Mouse (Mus musculus): ENCODE results near the gene Tmem170b. TPM values are rescaled to one million over a fixed set of nuclear protein-coding genes. Genes with fewer than 3 reads are reported as not detected.
"Not testable (repeated sequence)": the region's sequence is repeated elsewhere in the genome, so short reads cannot be mapped to it uniquely, and the experiment has no call there.

Tmem170b gene
- polyA plus RNA-seq, 2 experiments from 2014 or later = 10.5 to 10.8 TPM

DNA sequence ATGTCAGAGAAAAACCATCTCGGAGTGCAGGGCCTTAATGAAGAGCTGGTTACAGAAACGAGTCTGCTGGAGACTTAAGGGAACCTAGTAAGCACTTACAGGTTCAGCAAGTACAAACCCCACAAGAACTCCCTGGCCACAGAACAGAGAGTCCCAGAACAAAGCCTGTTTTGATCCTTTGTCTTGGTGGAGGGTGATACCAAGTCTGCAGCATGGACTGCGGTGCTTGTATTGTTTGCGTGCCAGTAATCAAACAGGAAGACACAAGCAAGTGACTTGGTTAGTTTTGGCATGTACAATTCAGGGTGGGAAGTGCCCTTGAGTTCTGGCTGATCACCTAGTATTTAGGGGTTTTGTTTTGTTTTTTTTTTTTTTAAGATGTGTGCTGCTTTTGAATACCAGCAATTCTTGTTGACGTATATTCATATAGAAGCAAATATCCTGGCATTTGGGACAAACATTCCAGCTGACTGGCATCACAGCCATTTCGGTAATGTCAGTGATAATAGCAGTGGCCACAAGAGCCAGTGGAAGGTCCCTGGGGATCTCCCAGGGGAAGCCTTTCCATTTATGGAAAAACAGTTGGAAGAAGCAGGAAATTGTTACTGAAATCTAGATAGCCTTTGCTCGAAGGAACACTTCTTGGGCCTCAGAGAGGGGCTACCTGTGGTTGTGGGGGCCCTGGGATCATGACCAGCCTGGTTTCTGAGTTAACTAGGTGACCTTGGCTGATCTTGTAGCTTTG lies 64.9 kb downstream of the Tmem170b start:
- ATAC-seq = no peak

DNA sequence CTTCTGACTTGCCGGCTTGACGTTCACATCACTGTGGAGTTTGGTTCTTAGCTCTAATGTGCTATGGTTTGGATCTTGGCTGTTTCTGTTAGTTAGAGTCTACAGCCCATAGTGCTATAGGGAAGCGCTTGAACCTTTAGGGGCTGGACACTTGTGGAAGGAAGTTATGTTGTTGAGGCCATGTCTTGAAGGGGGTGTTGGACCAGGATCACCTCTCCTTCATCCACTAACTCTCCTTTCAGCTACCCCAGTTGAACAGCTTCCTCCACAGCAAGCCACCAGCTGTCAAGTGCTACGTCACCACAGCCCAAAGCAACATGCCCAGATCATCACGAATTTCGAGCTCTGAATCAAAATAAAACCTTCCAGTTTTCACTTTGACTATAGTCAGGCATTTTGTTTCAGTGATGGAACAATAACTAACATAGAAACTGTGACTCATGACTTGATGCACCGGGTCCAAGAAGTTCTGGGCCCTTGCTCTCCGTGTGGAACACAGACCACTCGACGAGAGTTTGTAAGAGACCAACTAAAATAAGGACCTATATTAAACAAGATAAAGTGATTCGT lies 65.5 kb downstream of the Tmem170b start:
- ATAC-seq = no peak

DNA sequence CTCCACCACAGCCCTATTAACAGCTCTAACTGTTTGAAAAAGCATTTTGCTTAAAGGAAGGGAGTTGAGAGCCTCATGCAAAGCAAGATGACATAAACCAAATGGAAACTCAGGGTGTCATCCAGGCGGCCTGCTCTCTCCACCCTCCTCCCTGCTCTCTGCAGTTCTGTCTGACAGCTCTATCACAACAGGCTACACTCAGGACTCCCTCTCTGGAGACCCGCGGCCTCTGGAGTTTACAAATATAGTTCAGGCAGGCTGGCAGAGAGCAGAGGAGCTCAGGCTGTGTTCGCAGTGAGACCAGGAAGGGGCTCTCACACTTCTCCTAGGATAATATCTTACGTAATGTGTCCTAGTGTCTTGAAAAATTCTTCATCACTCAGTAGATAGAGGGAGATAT lies 67.2 kb downstream of the Tmem170b start:
- ATAC-seq = not testable (repeated sequence)

DNA sequence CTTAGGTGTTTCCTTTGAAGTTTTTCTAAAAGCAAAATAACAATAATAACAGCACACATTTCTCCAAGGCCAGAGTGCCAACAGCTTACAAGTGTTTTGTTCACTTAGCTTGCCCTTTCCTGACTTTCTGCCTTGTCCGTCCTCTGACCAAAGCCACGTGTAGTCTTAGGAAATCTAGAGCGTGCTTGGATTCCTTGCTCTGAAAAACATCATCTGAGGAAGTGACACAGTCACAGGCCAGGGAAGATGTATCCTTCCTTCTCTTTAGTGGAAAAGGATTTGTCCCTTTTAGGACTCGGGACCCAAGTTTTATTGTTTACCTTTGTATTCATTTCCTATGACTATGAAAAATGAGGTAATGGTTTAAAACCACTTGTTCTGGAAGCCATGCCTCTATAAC lies 67.8 kb downstream of the Tmem170b start:
- ATAC-seq = no peak

DNA sequence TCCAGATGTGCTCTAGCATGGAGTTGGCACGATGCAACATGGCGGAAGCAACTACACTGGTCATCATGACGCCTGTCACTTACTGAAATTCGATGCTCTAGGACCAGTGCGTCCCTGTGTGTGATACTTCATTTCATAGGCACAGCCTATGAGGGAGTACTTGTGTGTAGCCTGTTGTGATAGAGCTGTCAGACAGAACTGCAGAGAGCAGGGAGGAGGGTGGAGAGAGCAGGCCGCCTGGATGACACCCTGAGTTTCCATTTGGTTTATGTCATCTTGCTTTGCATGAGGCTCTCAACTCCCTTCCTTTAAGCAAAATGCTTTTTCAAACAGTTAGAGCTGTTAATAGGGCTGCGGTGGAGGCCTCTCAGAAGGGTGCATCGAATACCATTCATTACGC lies 68.9 kb downstream of the Tmem170b start:
- not testable (repeated sequence) for ATAC-seq

DNA sequence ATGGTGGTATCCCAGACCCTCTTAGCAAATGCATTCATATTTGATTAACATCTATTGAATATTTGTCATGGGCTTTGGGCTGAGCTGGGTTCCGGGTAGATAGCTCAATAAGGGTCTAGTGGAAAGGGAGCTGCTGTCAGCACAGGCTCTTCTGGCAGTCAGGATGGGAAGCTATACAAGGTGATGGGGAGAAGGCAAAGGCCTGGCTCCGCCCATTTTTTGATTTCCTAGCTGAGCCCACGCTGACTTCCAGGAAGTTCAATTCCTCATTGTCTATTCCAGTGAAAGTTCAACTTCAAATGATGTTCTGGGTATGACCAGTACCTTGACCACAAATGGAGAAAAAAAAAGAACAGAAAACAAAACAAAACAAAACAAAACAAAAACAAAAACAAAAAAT lies 69.8 kb downstream of the Tmem170b start:
- ATAC-seq = no peak

DNA sequence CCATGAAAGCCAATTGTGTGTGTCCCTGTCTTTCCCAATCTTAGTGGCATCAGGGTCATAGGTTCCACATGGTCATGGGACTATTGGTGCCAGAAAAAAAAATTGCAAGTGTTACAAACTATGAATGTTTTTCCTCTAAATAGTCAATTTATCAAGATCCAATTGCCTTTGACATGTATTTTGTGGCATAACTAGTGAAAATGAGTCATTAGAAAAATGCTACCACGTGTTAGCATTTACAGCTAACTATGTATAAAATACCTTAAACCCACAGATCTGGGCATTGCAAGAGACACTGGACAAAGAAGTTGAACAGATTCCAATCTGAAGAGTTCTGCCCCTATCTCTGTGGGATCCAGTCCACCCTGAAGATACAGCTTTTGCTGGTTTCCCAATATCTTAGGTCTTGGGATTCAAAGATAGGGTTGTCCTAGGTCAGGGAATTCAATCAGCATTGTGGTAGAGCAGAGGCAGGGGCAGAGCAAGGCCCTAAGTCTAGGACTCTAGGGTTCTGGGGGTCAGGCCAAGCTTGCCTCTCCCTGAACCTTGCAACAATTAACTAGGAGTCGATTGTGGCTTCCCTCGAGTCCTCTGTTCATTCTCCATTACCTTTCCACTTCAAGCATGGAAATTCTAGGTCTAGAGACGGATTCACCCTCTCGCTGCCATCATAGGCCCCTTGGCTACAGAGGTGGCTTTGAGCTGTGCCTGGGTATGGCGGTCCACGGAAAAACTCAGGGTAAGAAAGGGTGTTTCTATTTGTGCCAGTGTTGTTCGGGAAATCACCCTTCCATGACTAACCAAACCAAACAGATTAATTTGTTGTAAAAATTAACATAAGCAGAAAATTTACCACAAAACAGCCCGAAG lies 70.5 kb downstream of the Tmem170b start:
- ATAC-seq = no peak

DNA sequence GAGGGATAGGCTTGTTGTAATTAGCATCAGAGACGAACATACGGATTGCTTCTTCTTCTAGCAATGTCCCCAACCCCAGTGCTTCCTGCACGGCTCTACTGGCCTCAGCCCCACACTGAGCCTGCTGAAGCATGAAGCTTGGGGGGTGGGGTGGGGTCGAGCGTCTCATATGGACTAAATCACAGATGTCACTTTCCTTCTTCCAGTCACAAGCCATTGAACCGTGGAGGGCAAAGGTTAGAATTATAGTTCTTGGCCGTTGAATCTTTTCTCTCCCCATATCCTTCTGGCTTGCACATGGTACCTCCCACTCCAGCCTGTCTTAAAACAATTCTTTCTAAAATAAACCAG lies 71.1 kb downstream of the Tmem170b start:
- ATAC-seq = no peak

DNA sequence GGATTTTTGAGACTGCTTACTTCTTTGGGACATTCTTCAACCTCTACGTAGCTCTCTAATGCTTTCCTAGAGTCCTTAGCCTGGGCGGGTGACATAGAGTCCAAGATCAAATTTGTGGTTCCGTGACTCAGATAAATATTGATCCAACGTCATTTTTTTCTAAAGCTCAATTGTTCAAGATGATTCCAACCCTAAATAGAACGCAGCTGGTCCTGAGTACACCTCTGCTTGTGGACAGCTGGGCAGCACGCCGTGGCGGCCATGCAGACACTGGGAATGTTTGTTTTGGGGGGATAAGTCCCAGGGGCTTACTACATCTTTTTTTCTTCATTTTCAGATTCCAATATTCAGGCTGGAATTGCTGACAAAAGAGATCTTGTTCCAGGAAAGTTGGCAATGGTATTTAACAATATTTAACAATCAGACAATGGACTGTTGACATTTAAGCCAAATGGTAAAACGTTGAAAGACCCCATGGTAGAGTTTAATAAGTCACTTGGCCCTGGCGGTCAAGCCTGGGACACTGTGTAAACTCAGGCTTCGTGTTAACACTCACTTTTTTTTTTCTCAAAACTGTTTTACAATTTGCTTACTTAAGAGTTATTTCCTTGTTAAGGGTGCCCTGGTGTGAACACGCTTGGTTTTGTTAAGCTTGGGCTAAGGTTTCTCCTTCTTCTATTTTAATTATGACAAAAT lies 75.3 kb downstream of the Tmem170b start:
- ATAC-seq = no peak

DNA sequence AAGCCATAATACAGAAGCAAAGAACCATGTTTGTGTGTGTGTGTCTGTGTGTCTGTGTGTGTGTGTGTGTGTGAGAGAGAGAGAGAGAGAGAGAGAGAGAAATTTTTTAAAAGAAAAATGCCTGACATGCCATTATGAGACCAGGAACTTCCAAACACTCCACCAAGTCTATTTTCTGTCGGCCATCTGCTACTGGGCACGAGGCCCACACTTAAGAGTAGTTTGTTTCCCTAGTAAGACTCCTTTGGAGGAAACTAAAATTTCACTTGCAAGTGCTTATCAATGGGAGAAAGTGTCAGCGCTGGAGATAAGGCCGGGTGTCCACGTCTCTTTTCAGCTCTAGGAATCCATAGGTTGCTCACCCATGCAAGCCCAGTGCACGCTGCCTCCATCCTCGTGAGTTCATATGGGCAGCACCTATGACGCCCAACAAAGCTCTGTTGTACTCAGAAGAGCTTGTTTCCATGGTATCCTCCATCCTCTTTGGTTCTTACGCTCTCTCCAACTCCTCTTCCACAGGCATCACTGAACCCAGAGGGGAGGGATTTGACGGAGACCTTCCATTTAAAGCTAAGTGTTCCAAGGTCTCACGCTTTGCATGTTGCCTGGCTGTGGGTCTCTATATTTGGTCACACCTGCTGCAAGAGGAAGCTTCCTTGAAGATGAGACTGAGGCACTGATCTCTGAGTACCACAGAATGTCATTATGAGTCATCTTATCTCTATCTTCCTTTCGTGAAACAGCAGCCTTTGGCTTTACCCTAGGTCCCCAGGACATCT lies 76.8 kb downstream of the Tmem170b start:
- ATAC-seq = peak; percentile 32

DNA sequence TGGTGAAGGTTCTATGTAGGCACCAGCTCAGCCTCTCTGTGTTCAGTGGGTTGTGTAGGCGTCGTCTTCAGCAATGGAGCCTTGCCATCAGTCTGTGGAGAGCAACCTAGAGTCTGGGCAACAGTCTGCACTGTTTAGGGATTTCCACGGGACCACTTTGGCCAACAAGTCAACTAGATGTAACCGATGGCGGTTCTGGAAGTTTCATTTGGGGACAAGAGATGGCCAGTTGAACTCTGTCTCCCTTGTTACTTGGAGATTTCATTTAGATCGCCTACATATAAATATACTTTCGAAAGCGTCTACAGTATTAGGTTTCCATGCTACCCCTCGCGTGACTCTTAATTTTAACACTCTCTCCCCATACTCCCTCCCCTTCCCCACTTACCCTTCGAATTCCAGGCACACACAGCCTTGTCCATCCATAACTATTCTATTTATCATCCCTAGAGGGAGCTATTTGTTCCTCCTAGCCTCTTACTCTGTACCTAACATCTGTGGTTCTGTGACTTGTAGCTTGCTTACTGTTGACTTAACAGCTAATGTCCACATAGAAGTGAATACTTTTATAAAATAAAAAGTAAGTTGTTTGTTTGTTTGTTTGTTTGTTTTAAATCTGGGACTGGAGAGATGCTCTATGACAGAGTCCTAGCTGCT lies 77.8 kb downstream of the Tmem170b start:
- ATAC-seq = no peak

DNA sequence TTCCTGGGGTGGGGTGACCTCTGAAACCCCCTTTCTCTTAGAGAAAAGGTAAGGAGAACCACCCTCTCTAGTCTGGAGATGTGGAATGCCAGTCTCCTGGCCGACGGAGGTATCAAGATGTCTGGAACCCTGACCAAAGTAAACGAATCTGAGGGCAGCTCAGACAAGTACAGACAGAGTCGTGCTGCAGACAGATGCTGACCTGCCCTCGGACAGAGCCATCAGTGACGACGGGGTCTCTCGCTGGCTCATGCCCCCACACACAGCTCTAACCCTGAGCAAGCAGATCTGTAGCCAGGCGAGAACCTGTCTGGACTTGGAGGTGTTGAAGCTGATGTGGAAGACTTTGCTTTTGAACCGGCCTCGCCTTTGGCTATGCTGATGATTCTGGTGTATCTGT lies 79.8 kb downstream of the Tmem170b start:
- ATAC-seq = no peak

DNA sequence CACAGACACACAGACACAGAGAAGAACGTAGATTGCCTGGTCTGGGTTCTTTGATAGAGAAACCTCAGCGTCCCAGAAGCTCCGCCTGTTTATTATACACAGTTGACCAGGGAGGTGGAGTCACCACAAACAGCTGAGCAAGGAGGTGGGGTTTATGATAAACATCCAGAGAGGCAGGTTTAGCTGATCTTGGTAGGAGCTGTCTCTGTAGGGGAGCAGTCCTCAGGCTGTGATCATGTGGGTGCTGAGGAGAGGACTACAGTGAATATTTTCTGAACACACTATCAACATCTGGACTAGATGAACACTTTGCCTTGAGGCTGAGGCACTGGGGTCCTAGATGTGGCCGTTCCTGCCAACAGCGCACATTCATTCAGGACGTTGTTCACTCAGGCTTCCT lies 83.3 kb downstream of the Tmem170b start:
- ATAC-seq = no peak

DNA sequence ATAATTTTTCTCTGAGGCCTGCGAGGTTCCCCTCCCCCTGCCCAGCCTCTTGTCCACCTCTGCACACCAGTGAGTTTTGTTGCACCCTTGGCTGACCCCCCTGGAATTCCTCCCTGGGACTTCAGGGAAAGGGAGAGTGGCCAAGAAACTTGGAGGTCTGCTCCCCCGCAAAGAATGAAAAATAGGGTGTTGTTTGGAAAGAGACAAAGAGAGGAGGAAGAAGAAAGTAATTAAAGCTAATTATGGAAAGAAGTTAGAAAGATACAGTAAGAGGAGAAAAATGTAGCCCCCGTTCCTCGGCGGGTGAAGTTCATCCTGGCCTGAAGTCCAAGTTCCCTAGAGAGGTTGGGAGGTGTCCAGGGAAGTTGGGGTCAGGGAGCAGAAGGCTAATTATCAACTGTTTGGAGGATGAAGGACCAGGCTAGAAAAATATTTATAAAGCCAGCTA lies 83.9 kb downstream of the Tmem170b start:
- ATAC-seq = no peak

Other genes starting within 250 kb of the Tmem170b start
- gene Nedd9, start 118.5 kb upstream of the Tmem170b start, polyA plus RNA-seq (2017; shearing (Covaris generic)) = 100 to 1,000 TPM; 129 to 130 TPM
- gene Adtrp, start 241.8 kb downstream of the Tmem170b start, polyA plus RNA-seq (2017; shearing (Covaris generic)) = under 1 TPM in 1 of 2 experiments, not detected in 1; 0.74 TPM

Data from activated CD4-positive, CD25-positive, alpha-beta regulatory T cell, adult 4 months (primary cell).